Mouse (Mus musculus): ENCODE data around the gene Napepld. TPM values are rescaled to one million over a fixed set of nuclear protein-coding genes. Genes with fewer than 3 reads are reported as not detected.
"Not testable (repeated sequence)": the region's sequence is repeated elsewhere in the genome, so short reads cannot be mapped to it uniquely, and the experiment has no call there.

Napepld gene
- polyA plus RNA-seq, 1 experiment: 7.4 TPM

GRCm38 (mm10) chr5:21644891-21645438 lies 56.2 kb downstream of the Napepld start:
- Histone ChIP-seq H3K27me3 (ENCODE audit: control insufficient read depth, insufficient read depth, low read length) (no peaks in the 10 kb centered on the region), H3K4me3 (replicated peaks; ENCODE audit: insufficient read depth, low read depth, low read length) (peak overlapping the region; percentile 49), H3K27ac (ENCODE audit: insufficient read depth, low read length) (no peak overlapping the region), H3K4me1 (ENCODE audit: control insufficient read depth, insufficient read depth, low read length) (peaks cover 3% of the 10 kb centered on the region; the same call in 1 of the 2 replicates)
- TF ChIP-seq POLR2A (IDR thresholded peaks at IDR 0.05; ENCODE audit: borderline replicate concordance, insufficient read depth, low read length) (no peak), CTCF (IDR thresholded peaks at IDR 0.05; ENCODE audit: borderline replicate concordance, insufficient read depth, low read depth, low read length) (0 out of 2 replicates have a peak, but pooled peaks have one; percentile 18)
- WGBS: 16% methylated on average over 14 of the region's 14 CpGs
- DNase-seq: no peak

GRCm38 (mm10) chr5:21643606-21644005 lies 57.6 kb downstream of the Napepld start:
- WGBS: 47% methylated on average over 1 of the region's 1 CpGs

GRCm38 (mm10) chr5:21640961-21641360 lies 60.2 kb downstream of the Napepld start:
- TF ChIP-seq POLR2A (IDR thresholded peaks at IDR 0.05; ENCODE audit: borderline replicate concordance, insufficient read depth, low read length): no peak
- peak; percentile 62; the same call in 1 of the 2 replicates for TF ChIP-seq CTCF (IDR thresholded peaks at IDR 0.05; ENCODE audit: borderline replicate concordance, insufficient read depth, low read depth, low read length)
- no peak overlapping the region for H3K27ac ChIP-seq (ENCODE audit: insufficient read depth, low read length)
- H3K4me3 ChIP-seq (replicated peaks; ENCODE audit: insufficient read depth, low read depth, low read length): no peak overlapping the region
- H3K27me3 ChIP-seq (ENCODE audit: control insufficient read depth, insufficient read depth, low read length): no peaks in the 10 kb centered on the region
- H3K4me1 ChIP-seq (ENCODE audit: control insufficient read depth, insufficient read depth, low read length): no peaks in the 10 kb centered on the region
- DNase-seq: peak; percentile 27 to 56
- 0% methylated on average over 1 of the region's 1 CpGs for WGBS

More at GRCm38 (mm10) chr5:21643606-21644005, 57.6 kb downstream of the Napepld start:
- no peak for DNase-seq
- no peak for TF ChIP-seq CTCF (IDR thresholded peaks at IDR 0.05; ENCODE audit: borderline replicate concordance, insufficient read depth, low read depth, low read length)
- TF ChIP-seq POLR2A (IDR thresholded peaks at IDR 0.05; ENCODE audit: borderline replicate concordance, insufficient read depth, low read length): no peak
- H3K27me3 ChIP-seq (ENCODE audit: control insufficient read depth, insufficient read depth, low read length): no peaks in the 10 kb centered on the region
- no peak overlapping the region for H3K27ac ChIP-seq (ENCODE audit: insufficient read depth, low read length)
- no peak overlapping the region for H3K4me3 ChIP-seq (replicated peaks; ENCODE audit: insufficient read depth, low read depth, low read length)
- peaks cover 3% of the 10 kb centered on the region; the same call in 1 of the 2 replicates for H3K4me1 ChIP-seq (ENCODE audit: control insufficient read depth, insufficient read depth, low read length)

GRCm38 (mm10) chr5:21625916-21626315 lies 75.3 kb downstream of the Napepld start:
- no peaks in the 10 kb centered on the region for H3K4me1 ChIP-seq (ENCODE audit: control insufficient read depth, insufficient read depth, low read length)
- no peaks in the 10 kb centered on the region for H3K27me3 ChIP-seq (ENCODE audit: control insufficient read depth, insufficient read depth, low read length)
- TF ChIP-seq POLR2A (IDR thresholded peaks at IDR 0.05; ENCODE audit: borderline replicate concordance, insufficient read depth, low read length) (no peak), CTCF (IDR thresholded peaks at IDR 0.05; ENCODE audit: borderline replicate concordance, insufficient read depth, low read depth, low read length) (no peak)
- H3K27ac ChIP-seq (ENCODE audit: insufficient read depth, low read length): no peak overlapping the region
- no peak overlapping the region for H3K4me3 ChIP-seq (replicated peaks; ENCODE audit: insufficient read depth, low read depth, low read length)
- no peak for DNase-seq

- Histone ChIP-seq H3K27me3 (ENCODE audit: control insufficient read depth, insufficient read depth, low read length) (no peaks in the 10 kb centered on the region), H3K4me1 (ENCODE audit: control insufficient read depth, insufficient read depth, low read length) (no peaks in the 10 kb centered on the region), H3K27ac (ENCODE audit: insufficient read depth, low read length) (no peak overlapping the region), H3K4me3 (replicated peaks; ENCODE audit: insufficient read depth, low read depth, low read length) (no peak overlapping the region)
- DNase-seq: no peak
- WGBS: 83% methylated on average over 3 of the region's 3 CpGs
- TF ChIP-seq POLR2A (IDR thresholded peaks at IDR 0.05; ENCODE audit: borderline replicate concordance, insufficient read depth, low read length) (no peak), CTCF (IDR thresholded peaks at IDR 0.05; ENCODE audit: borderline replicate concordance, insufficient read depth, low read depth, low read length) (no peak)
Observed at GRCm38 (mm10) chr5:21616450-21617009, 84.7 kb downstream of the Napepld start.

- not testable (repeated sequence) for DNase-seq; H3K4me1 ChIP-seq (ENCODE audit: control insufficient read depth, insufficient read depth, low read length); H3K27me3 ChIP-seq (ENCODE audit: control insufficient read depth, insufficient read depth, low read length); H3K27ac ChIP-seq (ENCODE audit: insufficient read depth, low read length); H3K4me3 ChIP-seq (replicated peaks; ENCODE audit: insufficient read depth, low read depth, low read length)
- WGBS: 98% methylated on average over 11 of the region's 11 CpGs
Observed at GRCm38 (mm10) chr5:21614299-21614698, 86.9 kb downstream of the Napepld start.

Other genes starting within 250 kb of the Napepld start
- 0.18 and 0.22 TPM in 2 replicates for gene Lrrc17, start 157.8 kb downstream of the Napepld start, polyA plus RNA-seq (2012; rRNA removed)
- 0.21 and 0.30 TPM in 2 replicates for gene Fbxl13, start 55.8 kb downstream of the Napepld start, polyA plus RNA-seq (2012; rRNA removed)
- gene Armc10, start 55.6 kb downstream of the Napepld start, polyA plus RNA-seq (2012; rRNA removed): 17.3 and 17.9 TPM in 2 replicates
- gene Pmpcb, start 35.7 kb upstream of the Napepld start, polyA plus RNA-seq (2012; rRNA removed): 76.7 and 81.8 TPM in 2 replicates
- 15.7 and 17.4 TPM in 2 replicates for gene Dnajc2, start 83.9 kb upstream of the Napepld start, polyA plus RNA-seq (2012; rRNA removed)
- gene Psmc2, start 83.9 kb upstream of the Napepld start, polyA plus RNA-seq (2012; rRNA removed): 106 and 111 TPM in 2 replicates
- 0.06 and 0.11 TPM in 2 replicates for gene Slc26a5, start 164.2 kb upstream of the Napepld start, polyA plus RNA-seq (2012; rRNA removed)